Mouse (Mus musculus): ENCODE results near the gene Ghitm.

GRCm38 (mm10) chr14:37104747-37105146, 30.3 kb downstream of the Ghitm start:
- no peak for TF ChIP-seq CTCF (IDR thresholded peaks at IDR 0.05; ENCODE audit: borderline replicate concordance, insufficient read depth, low read depth, low read length)
- no peak for TF ChIP-seq POLR2A (IDR thresholded peaks at IDR 0.05; ENCODE audit: borderline replicate concordance, insufficient read depth, low read length)

All from cerebellum, adult 2 months (tissue).